Mouse (Mus musculus) kidney, adult 10 weeks (tissue): ENCODE measurements around the gene Gm49325. TPM values are rescaled to one million over a fixed set of nuclear protein-coding genes. Genes with fewer than 3 reads are reported as not detected.

Experiments
- polyA plus RNA-seq: library from polyadenylated mRNA; stranded (reverse); fragments of 350-450 nt; fragmentation: Illumina TruSeq; extraction: RNeasy Lipid Tissue Mini Kit (QIAGEN cat#74804); gene quantifications from one replicate; pipeline ENCODE4 v1.2.3, GENCODE M21; 2014; ENCODE audit warnings: low read depth, low replicate concordance

Gene Gm49325
- not detected for polyA plus RNA-seq

DNA sequence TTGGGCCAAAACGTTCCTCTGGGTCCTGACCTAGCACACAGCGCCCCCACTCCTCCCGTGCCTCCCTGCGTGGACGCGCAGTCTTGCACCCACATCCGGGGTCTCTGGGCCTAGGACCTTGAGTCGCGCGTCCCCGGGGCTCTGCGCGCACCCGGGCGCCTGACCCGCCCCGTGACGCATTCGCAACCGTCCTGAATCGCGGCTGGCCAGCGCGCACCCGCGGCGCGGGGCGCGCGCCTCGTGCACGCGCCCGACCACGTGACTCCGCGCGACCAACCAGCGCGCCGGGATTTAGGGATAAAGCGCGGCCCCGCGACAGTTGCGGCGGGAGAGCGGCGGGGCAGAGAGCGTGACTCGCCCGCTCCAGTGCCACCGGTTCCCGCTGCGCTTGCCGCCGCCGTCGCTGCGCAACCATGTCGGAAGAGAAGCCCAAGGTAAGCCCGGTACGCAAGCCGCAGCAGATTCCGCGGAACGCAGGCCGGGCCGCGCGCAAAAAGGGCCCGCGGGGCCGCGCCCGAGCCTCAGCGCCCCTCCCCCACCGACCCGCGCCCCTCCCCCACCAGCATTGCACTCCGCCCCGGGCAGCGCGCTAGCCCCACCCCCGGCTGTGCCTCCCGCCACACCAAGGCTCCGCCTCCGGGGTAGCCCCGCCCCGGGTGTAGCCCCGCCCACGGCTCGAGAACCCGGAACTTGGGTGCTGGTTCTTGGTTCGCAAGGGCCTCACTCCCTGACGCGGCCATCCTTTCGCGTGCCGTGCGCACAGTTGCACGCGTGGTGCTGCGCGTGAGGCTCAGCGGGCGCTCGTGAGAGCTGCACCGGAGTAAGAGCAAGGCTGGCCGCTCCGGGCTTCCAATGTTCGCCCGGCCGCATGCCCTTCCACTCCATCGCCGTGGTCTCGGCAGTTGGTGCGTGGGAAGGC is at the start of gene Gm49325, which contains the start of gene Sumo3:
Gene Gm49325, plus strand, starts transcription at position 290 of the 919 bp plus-strand sequence.
Gene Sumo3, plus strand, starts transcription at position 190 of the 919 bp plus-strand sequence.

GRCm38 (mm10) chr10:77581408-77582284 is 24.4 kb upstream of the Gm49325 start, which contains the start of gene Pttg1ip:
Gene Pttg1ip (plus strand): TSS chr10:77581720.

GRCm38 (mm10) chr10:77622055-77622988 is 16.3 kb downstream of the Gm49325 start, which contains the start of gene Ube2g2:
Gene Ube2g2 (plus strand): TSS chr10:77622275.

DNA sequence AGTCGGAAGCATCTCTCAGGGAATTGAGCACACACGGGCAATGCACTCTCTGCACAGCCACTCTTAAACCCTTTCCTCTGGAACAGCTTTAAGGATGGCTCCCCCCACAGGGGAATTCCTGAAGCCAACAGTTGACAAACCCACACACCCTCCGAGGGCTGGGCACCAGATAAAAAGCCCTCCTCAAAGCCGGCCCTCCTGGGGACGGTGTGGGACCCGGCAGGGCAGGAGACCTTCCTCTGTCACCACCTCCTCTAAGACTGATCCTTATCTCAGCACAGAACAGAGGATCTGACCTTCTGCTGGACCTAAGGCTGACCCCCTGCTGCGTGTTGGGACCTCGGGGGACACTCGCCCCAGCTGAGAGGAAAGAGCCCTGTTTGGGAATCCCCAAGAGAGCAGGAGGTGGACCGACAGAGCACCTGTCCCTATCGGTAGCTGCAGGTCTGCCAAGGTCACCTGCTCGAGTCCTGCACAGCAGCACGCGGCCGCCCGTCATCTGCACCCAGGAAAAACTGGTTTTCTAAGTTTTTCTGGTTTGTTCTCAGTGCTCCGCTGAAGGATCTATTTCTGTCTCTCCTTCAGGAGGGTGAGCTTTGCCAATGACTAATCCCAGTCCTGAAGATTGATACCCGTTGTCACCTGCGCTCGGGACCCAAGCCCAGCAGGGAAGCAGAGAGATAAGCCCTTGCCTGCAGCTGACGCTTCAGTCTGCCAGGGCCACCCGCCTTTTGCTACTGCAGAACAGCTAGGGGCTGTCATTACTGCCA is 80.1 kb downstream of the Gm49325 start, which contains the start of gene Tspear:
Gene Tspear, plus strand, starts transcription at position 675 of the 770 bp plus-strand sequence.

DNA sequence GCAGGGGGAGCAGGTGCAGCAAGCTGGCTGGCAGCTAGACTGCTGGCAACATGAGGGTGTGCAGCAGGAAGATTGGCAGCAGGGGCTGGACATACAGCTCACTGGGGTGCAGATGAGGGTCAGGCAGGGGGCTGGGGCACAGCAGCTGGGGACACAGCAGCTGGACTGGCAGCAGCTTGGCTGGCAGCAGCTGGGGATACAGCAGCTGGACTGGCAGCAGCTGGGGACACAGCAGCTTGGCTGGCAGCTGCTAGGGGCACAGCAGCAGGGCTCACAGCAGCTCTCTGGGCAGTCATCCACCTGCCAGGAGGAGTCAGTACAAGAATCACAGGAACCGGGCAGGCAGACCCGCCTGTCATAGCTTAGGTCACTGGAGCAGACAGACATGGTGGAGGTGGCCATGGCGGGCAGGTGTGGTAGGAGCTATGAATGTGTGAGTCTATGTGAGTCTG is 84.4 kb downstream of the Gm49325 start, which contains the start of gene Gm19402:
Gene Gm19402, minus strand, starts transcription at position 402 of the 452 bp plus-strand sequence.

Other genes starting within 250 kb of the Gm49325 start
- 4.1 TPM for gene Adarb1, start 187.9 kb upstream of the Gm49325 start, polyA plus RNA-seq
- gene Fam207a, start 90.4 kb upstream of the Gm49325 start, polyA plus RNA-seq: 1.1 TPM
- gene Itgb2, start 75.9 kb upstream of the Gm49325 start, polyA plus RNA-seq: 0.28 TPM
- 229 TPM for gene Pttg1ip, start 24.5 kb upstream of the Gm49325 start, polyA plus RNA-seq
- 77.9 TPM for gene Sumo3, start 100 bp upstream of the Gm49325 start, polyA plus RNA-seq
- gene Ube2g2, start 16.1 kb downstream of the Gm49325 start, polyA plus RNA-seq: 6.5 TPM
- gene Tspear, start 80.4 kb downstream of the Gm49325 start, polyA plus RNA-seq: not detected
- not detected for gene Gm19402, start 84.6 kb downstream of the Gm49325 start, polyA plus RNA-seq
- not detected for gene Gm9508, start 91.0 kb downstream of the Gm49325 start, polyA plus RNA-seq
- not detected for gene Gm10272, start 100.4 kb downstream of the Gm49325 start, polyA plus RNA-seq
- gene Gm10024, start 105.3 kb downstream of the Gm49325 start, polyA plus RNA-seq: not detected
- gene Gm10142, start 109.6 kb downstream of the Gm49325 start, polyA plus RNA-seq: not detected
- gene Krtap12-1, start 114.4 kb downstream of the Gm49325 start, polyA plus RNA-seq: not detected
- gene Gm10100, start 120.3 kb downstream of the Gm49325 start, polyA plus RNA-seq: not detected
- gene Gm18596, start 136.4 kb downstream of the Gm49325 start, polyA plus RNA-seq: not detected
- gene Gm9736, start 145.2 kb downstream of the Gm49325 start, polyA plus RNA-seq: not detected
- not detected for gene Gm3233, start 153.5 kb downstream of the Gm49325 start, polyA plus RNA-seq
- gene Gm3238, start 165.1 kb downstream of the Gm49325 start, polyA plus RNA-seq: not detected
- not detected for gene Gm7138, start 170.7 kb downstream of the Gm49325 start, polyA plus RNA-seq
- not detected for gene Gm3250, start 176.3 kb downstream of the Gm49325 start, polyA plus RNA-seq
- gene Gm7137, start 182.0 kb downstream of the Gm49325 start, polyA plus RNA-seq: not detected
- not detected for gene Gm9639, start 188.9 kb downstream of the Gm49325 start, polyA plus RNA-seq
- not detected for gene Gm19668, start 192.9 kb downstream of the Gm49325 start, polyA plus RNA-seq
- not detected for gene Gm9507, start 205.6 kb downstream of the Gm49325 start, polyA plus RNA-seq
- not detected for gene Gm2696, start 208.5 kb downstream of the Gm49325 start, polyA plus RNA-seq
- gene Krtap10-4, start 220.9 kb downstream of the Gm49325 start, polyA plus RNA-seq: not detected
- not detected for gene Krtap10-10, start 229.8 kb downstream of the Gm49325 start, polyA plus RNA-seq
- gene Gm36176, start 240.6 kb downstream of the Gm49325 start, polyA plus RNA-seq: not detected
- not detected for gene Gm10318, start 246.7 kb downstream of the Gm49325 start, polyA plus RNA-seq